ENCODE assay signal across 17 mouse cellular contexts in the genomic region with DNA sequence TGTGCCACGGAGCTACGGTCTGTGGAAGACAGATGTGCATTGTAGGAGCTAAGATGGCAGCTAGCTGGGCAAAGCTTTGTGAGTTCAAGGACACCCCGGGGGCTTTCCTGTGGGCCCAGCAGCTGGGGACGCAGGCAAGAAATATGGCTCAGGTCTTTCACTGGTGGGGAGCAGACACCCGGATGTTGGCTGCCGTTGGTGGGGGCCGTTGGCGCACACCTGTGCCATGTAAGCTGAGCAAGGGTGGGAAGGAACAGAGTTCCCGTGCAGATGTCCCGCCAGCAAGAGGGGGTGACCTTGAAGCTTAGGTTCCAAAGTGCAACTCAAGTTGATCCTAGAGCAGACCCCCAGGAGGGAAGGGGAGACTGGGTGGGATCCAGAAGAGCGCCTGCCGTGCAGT. TPM values are rescaled to one million over a fixed set of nuclear protein-coding genes. Genes with fewer than 3 reads are reported as not detected.
DNase-seq lines count a peak whose midpoint lies in the region.
"Had no signal": no experiment of that assay in that cellular context is flagged by ENCODE, and none has a peak within 500 bp of the region (broad histone marks: within the 10 kb centered on the region; RNA-seq: fewer than 3 reads in every experiment).

No protein-coding gene starts in this region.

- intact Hi-C loops in heart, postnatal 36 days (cut with DNase I), result no loop called here

- DNase-seq in ES-CJ7 (ENCODE audit: low read depth, low spot score), result peak; percentile 56
- DNase-seq in T-cell, adult 2 months (ENCODE audit: low spot score), result peak; percentile 38
- DNase-seq in thymus, postnatal 10 days (ENCODE audit: low spot score in 2 of 2), result peak; percentile 88 to 92
- no peak for DNase-seq in heart, postnatal 36 days
- DNase-seq in ovary, postnatal 14 days (ENCODE audit: low spot score), result no peak
- no peak for DNase-seq in ovary, postnatal 36 days (ENCODE audit: low spot score)
- DNase-seq: adrenal gland, postnatal 10 days; B cell, adult 2 months; cerebellum, adult 8-10 months; cerebellum, postnatal 25 days; gastrocnemius, postnatal 14 days; kidney, adult 2 months; layer of hippocampus, postnatal 36 days; left cerebral cortex, postnatal 4 days; liver, postnatal 0 days; right cerebral cortex, adult 18-20 months; right cerebral cortex, postnatal 4 days had no signal

RNA-seq across cellular contexts. Expression of a gene that starts 21.1 kb away (rescaled TPM):
- total RNA-seq in heart, postnatal 36 days (2021), result 1,000 to 10,000 TPM; 1,074 to 1,088 TPM

RNA-seq across cellular contexts. Expression of a gene that starts 56.7 kb away (rescaled TPM):
- 1 to 10 TPM in 1 of 2 experiments, under 1 TPM in 1; 0.65 to 1.2 TPM for total RNA-seq in heart, postnatal 36 days (2021)

RNA-seq across cellular contexts. Expression of a gene that starts 56.7 kb away (rescaled TPM):
- total RNA-seq in heart, postnatal 36 days (2021), result 10 to 100 TPM; 75.4 to 81.3 TPM

Comparison
In these comparisons a context has a peak if more than half of its experiments do, and no peak if none do; other contexts are left out.
1. DNase-seq: peak in ES-CJ7 (single experiment), T-cell, adult 2 months (single experiment) and thymus, postnatal 10 days (2 of 2); none in heart, postnatal 36 days (0 of 2), ovary, postnatal 14 days (single experiment) and ovary, postnatal 36 days (single experiment).